Mouse (Mus musculus): ENCODE measurements at regions not wholly inside any gene's neighbourhood (a gene's known extent, or its start where the extent isn't known, plus 50 kb on each side); places are given as distances from the start of the nearest gene placed in this dataset.

DNA sequence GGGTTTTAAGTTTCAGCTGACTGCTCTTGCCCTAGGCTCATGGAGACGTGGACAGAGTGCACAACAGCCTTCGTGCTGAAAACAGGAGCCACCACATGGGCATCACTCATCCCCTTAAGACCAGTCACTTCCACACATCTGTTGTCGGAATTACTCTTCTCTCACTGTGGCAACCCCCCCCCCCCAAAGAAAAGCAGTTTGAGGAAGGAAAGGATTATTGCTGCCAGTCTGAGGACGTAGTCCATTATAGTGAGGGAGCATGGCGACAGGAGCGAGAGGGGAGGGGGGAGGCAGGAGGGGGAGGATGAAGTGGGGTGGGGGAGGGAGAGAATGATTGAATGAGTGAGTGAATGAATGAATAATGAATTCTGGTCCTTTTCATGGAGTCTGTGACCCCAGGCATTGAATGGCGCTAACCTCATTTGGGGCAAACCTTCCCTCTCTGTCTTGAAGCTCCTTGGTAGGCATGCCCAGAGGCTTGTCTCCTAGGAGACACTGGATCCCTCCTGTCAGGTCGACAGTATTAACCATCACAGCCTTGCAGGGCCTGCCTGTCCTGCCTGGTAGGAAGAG lies 262.0 kb downstream of the Gadd45g start:
- ATAC-seq: no peak
- no peak for TF ChIP-seq CTCF (IDR thresholded peaks at IDR 0.05; ENCODE audit: low read depth)
- 76% methylated on average over 8 of the region's 8 CpGs for WGBS
- Histone ChIP-seq H3K4me2 (replicated peaks; ENCODE audit: low read depth) (no peak overlapping the region), H3K27ac (ENCODE audit: low read depth, low read length) (no peak overlapping the region), H3K9ac (ENCODE audit: low read depth, low read length) (no peak overlapping the region), H3K36me3 (ENCODE audit: control insufficient read depth, insufficient read depth) (no peaks in the 10 kb centered on the region), H3K27me3 (replicated peaks; ENCODE audit: control insufficient read depth, insufficient read depth, low read length) (no peaks in the 10 kb centered on the region), H3K4me3 (ENCODE audit: low read depth, low read length) (no peak overlapping the region), H3K4me1 (replicated peaks; ENCODE audit: control insufficient read depth, insufficient read depth, low read length) (no peaks in the 10 kb centered on the region; the same call in 1 of the 2 replicates), H3K9me3 (ENCODE audit: control insufficient read depth) (no peaks in the 10 kb centered on the region)

DNA sequence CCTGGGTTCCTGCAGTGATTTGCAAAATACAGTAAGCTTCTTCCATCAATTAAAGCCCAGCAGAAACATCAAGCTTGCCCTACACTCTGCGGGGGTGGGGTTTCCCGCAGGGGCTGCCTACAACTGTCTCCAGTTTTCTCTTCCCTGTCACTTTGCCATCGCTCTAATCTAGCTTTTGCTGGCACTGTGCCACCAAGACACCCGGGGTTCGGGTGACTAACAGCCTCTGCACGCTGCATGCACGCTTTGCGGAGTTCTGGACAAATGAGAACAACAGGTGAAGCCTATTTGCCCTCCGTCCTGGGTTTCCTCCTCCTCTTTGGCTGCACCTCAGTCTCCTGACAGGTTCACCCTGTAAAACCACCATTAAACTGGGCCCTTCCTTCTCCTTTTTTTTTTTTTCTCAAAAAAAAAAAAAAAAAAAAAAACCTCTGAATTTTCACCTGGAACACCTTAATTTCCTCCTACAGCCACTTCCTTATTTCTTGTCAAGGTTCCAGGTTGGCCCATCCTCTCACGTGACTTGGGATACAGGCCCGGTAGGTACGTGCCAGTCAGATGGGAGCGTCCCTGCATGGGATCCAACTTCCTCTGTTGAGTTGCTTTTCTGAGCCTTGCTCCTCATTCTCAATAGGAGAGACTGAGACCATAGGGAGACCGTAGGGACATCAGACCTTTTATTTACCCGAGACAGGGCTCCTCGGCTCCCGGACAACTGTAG lies 262.7 kb downstream of the Gadd45g start:
- ATAC-seq: peak; percentile 72
- TF ChIP-seq CTCF (IDR thresholded peaks at IDR 0.05; ENCODE audit: low read depth): no peak
- no peaks in the 10 kb centered on the region for H3K36me3 ChIP-seq (ENCODE audit: control insufficient read depth, insufficient read depth)
- WGBS: 50% methylated on average over 17 of the region's 17 CpGs
- H3K4me2 ChIP-seq (replicated peaks; ENCODE audit: low read depth): no peak overlapping the region
- H3K4me1 ChIP-seq (replicated peaks; ENCODE audit: control insufficient read depth, insufficient read depth, low read length): no peaks in the 10 kb centered on the region; the same call in 1 of the 2 replicates
- H3K9me3 ChIP-seq (ENCODE audit: control insufficient read depth): no peaks in the 10 kb centered on the region
- no peak overlapping the region for H3K9ac ChIP-seq (ENCODE audit: low read depth, low read length)
- no peak overlapping the region for H3K4me3 ChIP-seq (ENCODE audit: low read depth, low read length)
- no peak overlapping the region for H3K27ac ChIP-seq (ENCODE audit: low read depth, low read length)
- H3K27me3 ChIP-seq (replicated peaks; ENCODE audit: control insufficient read depth, insufficient read depth, low read length): no peaks in the 10 kb centered on the region

DNA sequence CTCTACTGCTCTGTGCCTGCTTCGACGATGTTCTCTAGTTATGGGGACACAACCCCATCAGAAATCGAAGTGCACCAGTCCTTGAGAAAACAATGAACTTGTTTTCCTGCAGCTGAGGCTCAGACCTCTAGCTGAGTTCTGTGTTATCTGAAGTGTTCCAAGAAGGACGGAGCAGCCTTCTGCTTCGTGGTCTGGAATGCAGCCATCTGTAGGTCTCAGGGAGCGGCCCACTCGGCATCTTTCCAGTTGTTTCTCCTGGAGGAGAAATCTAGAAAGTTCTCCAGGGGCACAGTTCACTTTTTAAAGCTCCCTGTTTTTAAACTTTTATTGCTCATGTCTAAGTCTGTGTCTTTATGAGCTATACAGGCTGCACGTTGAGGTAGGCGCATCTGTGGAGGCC lies 264.3 kb downstream of the Gadd45g start:
- TF ChIP-seq CTCF (IDR thresholded peaks at IDR 0.05; ENCODE audit: low read depth): no peak
- no peak for ATAC-seq
- Histone ChIP-seq H3K4me2 (replicated peaks; ENCODE audit: low read depth) (no peak overlapping the region), H3K4me3 (ENCODE audit: low read depth, low read length) (no peak overlapping the region), H3K27ac (ENCODE audit: low read depth, low read length) (no peak overlapping the region), H3K27me3 (replicated peaks; ENCODE audit: control insufficient read depth, insufficient read depth, low read length) (no peaks in the 10 kb centered on the region), H3K9me3 (ENCODE audit: control insufficient read depth) (no peaks in the 10 kb centered on the region), H3K9ac (ENCODE audit: low read depth, low read length) (no peak overlapping the region), H3K4me1 (replicated peaks; ENCODE audit: control insufficient read depth, insufficient read depth, low read length) (no peaks in the 10 kb centered on the region; the same call in 1 of the 2 replicates), H3K36me3 (ENCODE audit: control insufficient read depth, insufficient read depth) (no peaks in the 10 kb centered on the region)
- WGBS: 47% methylated on average over 9 of the region's 9 CpGs

DNA sequence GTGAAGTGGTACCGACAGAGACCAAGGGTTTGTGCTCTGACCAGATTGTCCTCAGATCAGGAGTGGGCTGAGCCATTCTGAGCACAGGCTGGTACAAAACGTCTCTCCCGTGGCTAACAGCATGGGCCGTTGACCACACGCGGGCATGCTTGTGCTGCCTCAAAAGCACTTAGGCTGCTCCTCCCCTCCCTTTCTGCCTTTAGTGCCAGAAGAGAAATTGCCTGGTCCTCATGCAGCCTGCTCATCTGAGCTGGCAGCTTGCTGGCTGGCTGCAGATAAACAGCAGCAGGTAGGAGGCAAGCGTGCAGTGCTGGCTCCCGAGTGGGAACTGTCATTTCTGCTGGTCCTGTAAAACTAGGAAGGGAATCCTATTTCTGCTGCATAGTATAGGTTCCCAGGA lies 267.1 kb downstream of the Gadd45g start:
- no peak for ATAC-seq
- Histone ChIP-seq H3K27me3 (replicated peaks; ENCODE audit: control insufficient read depth, insufficient read depth, low read length) (no peaks in the 10 kb centered on the region), H3K4me3 (ENCODE audit: low read depth, low read length) (no peak overlapping the region), H3K36me3 (ENCODE audit: control insufficient read depth, insufficient read depth) (no peaks in the 10 kb centered on the region), H3K4me1 (replicated peaks; ENCODE audit: control insufficient read depth, insufficient read depth, low read length) (no peaks in the 10 kb centered on the region; the same call in 1 of the 2 replicates), H3K27ac (ENCODE audit: low read depth, low read length) (no peak overlapping the region), H3K9me3 (ENCODE audit: control insufficient read depth) (no peaks in the 10 kb centered on the region), H3K9ac (ENCODE audit: low read depth, low read length) (no peak overlapping the region), H3K4me2 (replicated peaks; ENCODE audit: low read depth) (no peak overlapping the region)
- no peak for TF ChIP-seq CTCF (IDR thresholded peaks at IDR 0.05; ENCODE audit: low read depth)
- 69% methylated on average over 8 of the region's 8 CpGs for WGBS

DNA sequence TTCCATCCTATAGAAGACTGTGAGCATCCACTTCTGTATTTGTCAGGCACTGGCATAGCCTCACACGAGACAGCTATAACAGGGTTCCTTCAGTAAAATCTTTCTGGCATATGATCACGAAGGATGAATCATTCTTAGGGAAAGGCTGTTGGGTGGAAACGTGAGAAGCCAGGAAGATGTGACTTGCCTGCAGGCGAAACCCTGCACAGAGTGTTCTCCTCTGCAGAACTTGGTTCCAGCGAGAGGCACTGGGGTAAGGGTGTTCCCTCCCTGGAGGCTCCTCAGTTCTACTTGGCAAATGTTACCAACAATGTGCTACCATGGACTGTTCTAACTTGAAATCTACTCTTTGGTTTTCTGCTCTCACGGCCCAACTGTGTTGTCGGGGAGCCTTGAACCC lies 268.0 kb downstream of the Gadd45g start:
- no peaks in the 10 kb centered on the region for H3K36me3 ChIP-seq (ENCODE audit: control insufficient read depth, insufficient read depth)
- ATAC-seq: no peak
- no peak overlapping the region for H3K27ac ChIP-seq (ENCODE audit: low read depth, low read length)
- no peak overlapping the region for H3K9ac ChIP-seq (ENCODE audit: low read depth, low read length)
- WGBS: 94% methylated on average over 7 of the region's 7 CpGs
- TF ChIP-seq CTCF (IDR thresholded peaks at IDR 0.05; ENCODE audit: low read depth): no peak
- no peak overlapping the region for H3K4me3 ChIP-seq (ENCODE audit: low read depth, low read length)
- no peaks in the 10 kb centered on the region; the same call in 1 of the 2 replicates for H3K4me1 ChIP-seq (replicated peaks; ENCODE audit: control insufficient read depth, insufficient read depth, low read length)
- no peaks in the 10 kb centered on the region for H3K27me3 ChIP-seq (replicated peaks; ENCODE audit: control insufficient read depth, insufficient read depth, low read length)
- no peaks in the 10 kb centered on the region for H3K9me3 ChIP-seq (ENCODE audit: control insufficient read depth)
- H3K4me2 ChIP-seq (replicated peaks; ENCODE audit: low read depth): no peak overlapping the region

DNA sequence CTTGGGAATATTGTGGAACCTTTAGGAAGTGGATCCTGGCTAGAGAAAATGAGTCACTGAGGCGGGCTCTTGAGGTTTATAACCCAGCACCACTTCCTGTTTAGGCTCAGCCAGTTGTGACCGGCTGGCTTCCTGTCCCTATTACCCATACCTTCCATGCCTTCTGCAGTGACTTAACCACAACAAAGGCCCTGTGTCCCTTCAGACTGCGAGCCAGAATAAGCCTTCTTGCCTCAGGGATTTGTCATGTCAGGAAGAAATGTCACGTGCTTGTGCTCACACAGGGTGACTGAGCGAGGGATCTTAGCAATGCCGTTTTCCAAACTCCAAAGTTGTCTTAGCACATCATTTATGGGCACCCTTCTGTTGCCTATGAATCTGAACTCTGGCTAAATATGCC lies 268.5 kb downstream of the Gadd45g start:
- ATAC-seq: no peak
- no peaks in the 10 kb centered on the region for H3K36me3 ChIP-seq (ENCODE audit: control insufficient read depth, insufficient read depth)
- no peaks in the 10 kb centered on the region; the same call in 1 of the 2 replicates for H3K4me1 ChIP-seq (replicated peaks; ENCODE audit: control insufficient read depth, insufficient read depth, low read length)
- H3K27me3 ChIP-seq (replicated peaks; ENCODE audit: control insufficient read depth, insufficient read depth, low read length): no peaks in the 10 kb centered on the region
- H3K9me3 ChIP-seq (ENCODE audit: control insufficient read depth): no peaks in the 10 kb centered on the region
- no peak overlapping the region for H3K4me3 ChIP-seq (ENCODE audit: low read depth, low read length)
- no peak for TF ChIP-seq CTCF (IDR thresholded peaks at IDR 0.05; ENCODE audit: low read depth)
- no peak overlapping the region for H3K4me2 ChIP-seq (replicated peaks; ENCODE audit: low read depth)
- no peak overlapping the region for H3K27ac ChIP-seq (ENCODE audit: low read depth, low read length)
- H3K9ac ChIP-seq (ENCODE audit: low read depth, low read length): no peak overlapping the region
- WGBS: 76% methylated on average over 6 of the region's 6 CpGs
